Mouse (Mus musculus): ENCODE results near the gene Ascc1.

The Ascc1 gene

DNA sequence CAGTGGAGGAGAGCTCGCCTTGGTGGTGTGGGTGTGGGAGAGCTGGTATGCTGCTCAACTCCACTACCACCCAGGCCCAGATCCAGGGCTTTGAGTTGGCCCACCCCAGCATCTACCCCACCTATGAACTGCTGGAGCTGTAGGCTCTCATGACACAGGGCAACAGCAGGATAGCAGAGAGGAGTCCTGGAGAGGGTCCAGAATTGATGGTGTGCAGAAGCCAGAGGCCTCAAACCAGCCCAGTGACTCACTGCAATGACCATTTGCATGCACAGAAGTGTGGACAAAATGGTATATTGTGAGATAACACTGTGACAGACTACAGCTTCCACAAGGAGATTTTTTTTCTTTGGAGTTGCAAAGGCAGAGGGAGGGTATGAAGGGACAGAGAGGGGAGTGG lies 21.1 kb downstream of the Ascc1 start:
- no peak for DNase-seq (ENCODE audit: low spot score)

DNA sequence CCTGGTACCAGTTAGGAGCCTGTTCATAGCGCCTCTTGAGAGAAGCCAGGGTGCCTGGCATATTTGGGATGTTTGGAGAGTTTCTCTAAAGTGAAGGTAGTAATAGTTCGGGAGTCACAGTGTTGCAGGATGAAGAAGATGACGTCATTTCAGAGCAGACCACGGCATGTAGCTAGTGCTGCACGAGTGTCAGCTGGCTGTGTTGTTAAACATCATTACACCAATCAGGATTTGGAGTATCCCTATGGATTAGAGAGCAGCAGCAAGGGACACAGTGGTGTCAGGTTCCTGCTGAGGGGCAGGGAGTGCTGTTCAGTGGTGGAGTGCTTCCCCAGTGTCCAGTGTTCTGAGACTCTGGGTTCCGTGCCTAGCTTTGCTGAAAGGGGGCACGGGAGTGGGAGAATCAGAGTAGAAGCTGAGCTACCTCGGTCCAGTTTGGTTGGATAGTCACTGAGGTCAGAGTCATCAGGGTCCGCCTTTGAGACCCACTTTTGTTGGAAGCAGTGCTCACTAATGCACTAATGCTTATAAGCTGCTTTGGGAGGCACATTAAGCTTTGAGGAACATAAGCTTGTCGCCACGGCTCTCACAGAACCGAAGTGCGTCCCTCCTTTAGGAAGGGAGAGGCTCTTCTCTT lies 24.3 kb downstream of the Ascc1 start:
- DNase-seq (ENCODE audit: low spot score) = no peak

DNA sequence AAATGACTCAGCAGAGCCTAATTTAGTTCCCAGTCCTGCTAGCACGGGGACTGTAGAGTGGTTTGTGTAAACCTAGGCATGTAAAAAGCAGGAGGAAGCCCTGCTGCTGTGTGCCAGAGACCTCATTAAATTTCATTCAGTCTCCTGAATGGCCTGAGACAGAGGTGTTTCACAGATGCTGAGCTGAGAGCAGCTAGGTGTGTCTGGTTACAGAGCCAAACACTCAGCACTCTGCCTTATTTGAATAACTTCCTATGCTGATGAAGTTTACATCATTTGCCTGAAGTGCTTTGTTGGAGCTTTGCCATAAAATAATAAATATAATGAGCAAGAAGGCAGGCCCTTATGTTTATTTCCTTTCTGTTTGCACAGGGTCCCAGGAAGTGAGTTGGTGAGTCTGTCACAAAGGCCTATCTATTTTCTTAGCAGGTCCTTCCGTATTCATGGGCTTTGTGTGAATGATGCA lies 25.0 kb downstream of the Ascc1 start:
- DNase-seq (ENCODE audit: low spot score) = no peak

DNA sequence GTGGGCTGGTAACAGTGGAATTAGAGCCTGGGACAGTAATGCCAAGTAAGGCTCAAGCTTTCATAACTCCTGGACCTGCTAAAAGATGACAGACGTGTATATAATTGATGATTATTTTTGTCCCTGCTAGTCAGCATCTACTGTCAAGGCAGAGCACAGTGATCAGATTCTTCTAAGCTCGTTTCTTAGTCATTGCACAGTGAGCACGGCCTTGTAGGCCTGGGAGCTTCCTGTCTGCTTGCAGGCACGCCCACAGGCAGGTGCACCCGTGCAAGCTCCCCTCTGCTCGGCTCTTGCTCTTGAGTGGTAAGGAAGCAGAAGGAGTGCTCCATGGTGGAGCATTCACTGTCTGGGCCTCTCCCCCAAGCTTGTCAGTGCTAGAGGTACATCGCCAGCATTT lies 25.6 kb downstream of the Ascc1 start:
- no peak for DNase-seq (ENCODE audit: low spot score)

DNA sequence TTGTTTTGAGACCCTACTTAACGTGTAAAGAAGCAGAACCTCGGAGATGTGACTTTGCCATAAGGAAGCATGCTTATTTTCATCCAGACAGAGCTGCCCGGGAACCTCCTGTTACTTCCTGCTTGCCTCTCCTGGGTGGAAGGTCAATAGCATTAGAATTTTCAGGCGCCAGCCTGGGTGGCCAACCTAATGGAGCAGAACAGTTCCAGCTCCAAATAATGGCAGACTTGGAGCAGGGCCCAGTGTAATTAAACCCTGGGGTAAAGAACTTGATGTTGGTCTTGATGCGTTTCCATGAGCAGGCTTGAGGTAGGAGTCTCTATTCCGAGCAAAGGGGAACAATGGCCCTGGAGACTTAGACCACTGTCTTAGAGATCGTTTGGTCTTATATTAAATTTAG lies 26.4 kb downstream of the Ascc1 start:
- no peak for DNase-seq (ENCODE audit: low spot score)

DNA sequence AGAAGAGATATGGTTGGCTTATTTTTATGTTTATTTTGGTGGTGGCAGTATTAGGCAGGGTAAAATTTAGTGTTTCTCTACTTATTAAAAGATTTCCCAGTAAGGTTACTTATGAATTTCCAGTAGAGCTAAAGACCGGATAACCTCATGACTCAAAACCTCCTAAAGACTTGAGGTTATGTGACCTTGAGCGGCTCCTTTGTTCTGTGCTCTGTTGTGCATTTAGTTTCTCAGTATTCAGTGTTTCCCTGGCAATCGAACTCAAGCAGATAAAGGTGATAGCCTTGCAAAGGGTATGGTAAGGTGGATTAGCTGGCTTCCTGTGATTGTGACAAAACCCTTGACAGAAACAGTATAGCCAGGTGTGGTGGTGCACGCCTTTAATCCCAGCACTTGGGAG lies 26.8 kb downstream of the Ascc1 start:
- no peak for DNase-seq (ENCODE audit: low spot score)

DNA sequence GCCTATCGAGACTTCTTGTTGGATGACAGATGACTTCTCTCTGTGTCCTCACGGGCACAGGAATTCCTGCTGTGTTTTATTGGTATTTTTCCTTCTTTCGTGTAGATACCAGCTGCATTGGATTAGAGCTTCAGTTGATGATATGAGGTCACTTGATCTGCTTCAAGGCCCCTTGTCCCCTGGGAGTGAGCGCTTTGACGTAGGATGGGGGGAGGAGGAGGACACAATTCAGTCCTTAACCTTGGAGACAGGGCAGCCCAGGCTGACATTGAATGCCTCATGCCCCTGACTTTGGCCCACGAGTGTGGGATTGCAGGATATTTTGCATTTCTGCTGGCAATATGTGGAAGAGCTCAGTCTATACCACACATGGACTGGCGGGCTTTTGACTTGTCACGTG lies 29.0 kb downstream of the Ascc1 start:
- no peak for DNase-seq (ENCODE audit: low spot score)

DNA sequence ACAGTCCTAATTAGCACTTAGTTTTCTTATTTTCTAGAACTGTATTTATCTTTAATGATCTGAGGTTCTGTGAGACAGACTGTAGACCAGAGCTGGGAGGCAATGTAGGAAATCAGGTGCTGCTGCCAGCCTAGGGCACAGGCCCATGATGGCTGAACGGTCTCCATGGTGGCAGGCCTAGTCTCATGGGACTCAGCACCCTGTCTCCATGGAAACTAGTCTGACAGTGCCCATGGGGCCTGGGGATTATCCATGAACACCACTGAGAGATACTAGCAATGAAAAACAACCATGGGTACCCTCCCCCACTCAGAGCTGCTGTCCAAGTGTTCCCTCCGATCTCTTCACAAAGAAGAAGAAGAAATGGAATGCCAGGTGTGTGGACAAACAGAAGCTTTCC lies 29.4 kb downstream of the Ascc1 start:
- DNase-seq (ENCODE audit: low spot score) = no peak

DNA sequence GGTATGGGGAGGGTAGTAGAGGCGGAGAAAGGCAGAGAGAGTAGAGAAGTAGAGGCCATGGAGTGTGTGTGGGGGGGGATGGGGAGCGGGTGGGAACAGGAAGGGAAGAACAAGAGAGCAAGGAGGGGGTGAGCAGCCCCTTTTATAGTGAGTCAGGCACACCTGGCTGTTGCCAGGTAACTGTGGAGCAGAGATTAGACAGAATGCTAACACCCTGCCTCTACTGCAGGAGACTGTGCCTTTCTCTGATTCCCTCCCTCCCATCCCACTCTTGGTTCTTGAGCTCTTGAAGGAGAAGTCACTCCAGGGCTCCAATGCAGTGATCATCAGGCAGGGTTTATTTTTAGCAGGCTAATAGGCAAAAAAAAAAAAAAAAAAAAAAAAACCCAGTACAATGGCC lies 30.0 kb downstream of the Ascc1 start:
- no peak for DNase-seq (ENCODE audit: low spot score)

DNA sequence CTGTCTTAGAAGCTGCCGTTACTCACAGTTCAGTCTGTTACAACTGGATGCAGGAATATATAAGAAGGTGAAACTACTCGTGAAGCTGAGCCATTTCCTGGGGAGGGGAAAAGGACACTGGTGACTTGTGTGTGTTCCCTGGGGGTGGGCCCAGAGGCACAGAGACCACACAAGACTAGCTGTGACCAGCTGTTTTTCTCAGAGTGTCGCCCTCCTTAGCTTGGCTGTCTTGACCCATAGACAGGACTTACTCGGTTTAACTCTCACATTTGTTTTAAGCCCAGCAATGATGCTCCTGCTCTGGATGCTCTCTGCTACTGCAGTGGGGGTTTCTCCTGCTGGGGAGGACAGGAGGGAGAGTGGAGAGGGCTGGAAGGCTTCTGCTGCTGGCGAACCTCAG lies 30.5 kb downstream of the Ascc1 start:
- no peak for DNase-seq (ENCODE audit: low spot score)

DNA sequence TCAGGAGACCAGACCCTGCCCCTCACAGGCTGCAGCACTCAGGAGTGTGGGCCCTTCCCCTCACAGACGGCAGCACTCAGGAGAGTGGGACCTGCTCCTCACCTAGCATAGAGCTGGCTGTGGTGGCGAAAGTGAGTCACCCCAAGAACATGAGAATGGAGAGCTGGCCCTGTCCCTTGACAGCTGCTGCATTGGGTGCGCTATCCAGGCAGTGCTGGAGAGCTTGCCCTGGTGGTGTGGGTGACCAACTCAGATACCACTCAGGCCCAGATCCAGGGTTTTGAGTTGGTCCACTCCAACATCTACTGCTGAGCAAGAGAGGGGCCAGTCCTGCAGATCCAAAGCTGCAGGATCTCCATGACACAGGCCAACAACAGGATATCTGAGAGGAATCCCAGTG lies 32.0 kb downstream of the Ascc1 start:
- no peak for DNase-seq (ENCODE audit: low spot score)

DNA sequence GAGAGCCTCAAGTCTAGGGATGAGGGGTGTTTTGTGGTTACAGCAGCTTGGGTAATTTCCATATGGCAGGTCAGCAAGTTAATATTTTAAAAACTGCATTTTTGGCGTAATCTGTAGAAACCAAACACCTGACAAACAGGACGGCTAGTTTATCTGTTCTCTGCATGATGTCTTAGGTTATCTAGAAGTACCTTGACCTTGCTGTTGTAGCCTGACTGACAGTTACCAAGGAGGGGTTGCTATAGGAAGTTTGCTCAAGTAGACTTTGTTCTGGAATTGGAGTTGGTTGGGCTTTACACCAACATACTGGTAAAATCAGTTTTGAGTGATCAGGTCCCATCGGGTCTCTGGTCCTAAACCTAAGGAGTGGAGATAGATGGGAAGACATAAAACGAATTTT lies 33.1 kb downstream of the Ascc1 start:
- DNase-seq (ENCODE audit: low spot score) = no peak

DNA sequence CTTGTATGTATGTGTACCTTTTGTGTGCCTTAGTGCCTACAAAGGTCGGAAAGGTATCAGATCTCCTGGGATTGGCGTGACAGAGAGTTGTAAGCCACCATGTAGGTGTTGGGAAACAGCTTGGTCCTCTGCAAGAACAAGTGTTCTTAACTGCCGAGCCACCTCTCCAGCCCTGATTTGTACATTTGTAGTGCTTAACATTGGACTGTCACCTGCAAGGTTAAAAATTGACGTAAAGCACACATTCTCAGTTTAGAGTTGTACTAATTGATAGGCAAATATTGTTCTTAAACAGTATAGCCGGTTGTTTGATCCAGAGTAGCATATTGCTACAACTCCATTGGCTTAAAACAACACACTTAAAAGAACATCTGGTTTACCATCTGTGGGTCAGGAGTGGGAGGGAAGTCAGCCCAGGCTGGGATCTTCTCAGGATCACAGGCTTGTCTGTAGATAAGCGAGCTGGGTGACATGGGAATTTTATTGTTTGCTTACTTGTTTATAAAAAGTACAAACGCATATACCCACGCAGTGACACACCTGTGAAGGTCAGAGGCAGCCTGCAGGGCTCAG lies 39.8 kb downstream of the Ascc1 start:
- no peak for DNase-seq (ENCODE audit: low spot score)

DNA sequence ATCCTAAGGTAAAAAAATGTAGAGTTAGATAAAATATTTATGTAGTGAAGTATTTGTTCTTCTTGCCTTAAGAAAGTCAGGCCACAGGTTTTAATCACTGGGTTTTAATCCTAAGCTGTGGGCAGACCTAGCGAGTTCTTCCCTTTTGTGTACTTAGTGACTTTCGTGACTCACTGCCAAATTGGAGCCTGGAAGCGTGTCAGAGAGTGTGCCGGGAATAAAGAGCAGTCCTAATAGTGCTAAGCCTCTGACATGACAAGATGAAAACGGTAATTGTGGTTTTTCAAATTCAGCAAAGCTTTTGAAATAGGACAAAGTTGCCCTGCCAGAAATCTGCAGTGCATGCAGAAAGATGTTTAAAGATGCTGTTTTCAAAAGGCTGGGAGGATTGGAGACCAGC lies 44.1 kb downstream of the Ascc1 start:
- DNase-seq (ENCODE audit: low spot score) = no peak

DNA sequence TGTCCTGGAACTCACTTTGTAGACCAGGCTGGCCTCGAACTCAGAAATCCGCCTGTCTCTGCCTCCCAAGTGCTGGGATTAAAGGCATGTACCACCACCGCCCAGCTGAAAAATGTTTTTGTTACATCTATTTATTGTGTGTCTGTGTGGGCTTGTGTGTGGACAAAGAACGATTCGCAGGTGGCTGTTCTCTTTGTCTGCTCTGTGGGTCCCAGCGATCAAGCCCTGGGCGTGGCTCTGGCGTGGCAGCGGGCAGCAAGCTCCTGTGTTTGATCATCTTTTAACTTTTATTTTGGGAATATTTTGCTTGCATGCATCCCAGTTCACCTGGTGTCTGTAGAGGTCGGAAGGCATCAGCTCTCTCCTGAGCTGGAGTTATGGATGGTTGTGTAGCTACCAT lies 48.0 kb downstream of the Ascc1 start:
- no peak for DNase-seq (ENCODE audit: low spot score)

DNA sequence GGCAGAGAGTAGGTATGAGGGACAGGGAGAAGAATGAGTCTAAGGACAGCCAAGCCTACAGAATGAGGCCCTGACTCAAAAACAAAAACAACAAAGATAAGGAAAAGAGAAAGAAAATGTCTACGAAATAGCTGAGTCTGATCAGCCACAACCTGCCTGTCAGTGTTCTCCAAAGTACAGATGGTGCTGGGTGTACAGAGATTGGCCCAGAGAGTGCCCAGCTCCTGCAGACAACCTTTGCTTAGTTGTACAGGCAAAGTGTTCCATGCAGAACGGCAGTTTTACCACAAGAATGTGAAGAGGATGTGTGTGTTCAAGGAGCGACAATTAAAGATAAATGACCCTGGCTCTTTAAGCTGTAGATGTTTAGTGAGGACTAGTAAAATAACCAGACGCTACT lies 50.5 kb downstream of the Ascc1 start:
- no peak for DNase-seq (ENCODE audit: low spot score)

DNA sequence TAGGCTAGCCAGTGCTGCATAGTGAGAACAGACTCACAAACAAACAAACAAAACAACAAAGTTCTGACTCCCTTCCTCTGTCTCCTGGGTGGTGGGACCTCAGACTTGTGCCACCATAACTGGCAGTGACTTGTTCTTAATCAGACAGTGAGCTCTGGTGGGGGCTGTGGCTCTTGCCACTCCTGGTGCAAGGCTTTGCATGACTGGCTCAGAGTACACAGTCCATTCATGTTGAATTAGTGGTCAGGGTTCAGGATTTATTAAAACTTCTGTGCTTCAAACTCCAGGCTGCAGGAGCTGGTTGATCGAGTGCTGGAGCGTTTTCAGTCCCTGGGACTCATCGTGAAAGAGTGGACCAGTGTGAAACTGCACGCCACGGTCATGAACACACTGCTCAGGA lies 59.6 kb downstream of the Ascc1 start:
- DNase-seq (ENCODE audit: low spot score) = no peak

DNA sequence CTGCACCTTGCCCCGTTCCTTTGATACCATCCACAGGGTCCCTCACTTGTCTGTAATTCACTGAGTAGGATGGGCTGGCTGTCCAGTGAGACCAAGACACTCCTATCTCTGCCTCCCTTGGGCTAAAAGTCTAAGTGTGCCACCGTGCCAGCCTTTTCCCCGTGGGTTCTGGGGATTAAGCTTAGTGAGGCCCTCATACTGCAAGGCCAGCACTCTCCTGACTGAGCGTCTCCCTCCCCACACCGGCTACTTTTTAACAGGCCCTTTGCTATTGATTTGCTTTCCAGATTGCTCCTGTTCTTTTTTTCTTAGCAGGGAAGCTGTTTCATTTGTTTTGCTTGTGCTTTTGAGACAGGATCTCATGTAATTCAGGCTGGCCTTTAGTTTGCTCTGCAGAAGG lies 60.3 kb downstream of the Ascc1 start:
- DNase-seq (ENCODE audit: low spot score) = no peak

DNA sequence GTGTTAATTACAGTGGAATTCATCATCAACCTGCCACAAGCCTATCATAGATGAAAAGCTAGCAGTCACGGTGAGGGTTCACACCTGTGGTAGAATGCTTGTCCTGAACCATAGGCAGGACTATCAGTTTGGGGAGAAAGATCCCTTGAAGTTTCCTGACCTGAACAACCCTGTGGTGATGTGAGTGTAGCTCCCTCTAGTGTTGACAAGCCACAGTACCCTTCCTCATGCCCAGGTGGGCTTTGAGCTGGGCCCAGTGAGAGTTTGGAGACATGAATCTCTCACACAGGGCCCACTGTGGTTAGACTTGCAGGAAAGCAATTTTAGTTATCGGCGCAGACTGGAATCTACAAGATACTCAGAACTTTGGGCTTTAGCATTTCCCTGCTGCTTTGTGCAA lies 63.9 kb downstream of the Ascc1 start:
- no peak for DNase-seq (ENCODE audit: low spot score)

DNA sequence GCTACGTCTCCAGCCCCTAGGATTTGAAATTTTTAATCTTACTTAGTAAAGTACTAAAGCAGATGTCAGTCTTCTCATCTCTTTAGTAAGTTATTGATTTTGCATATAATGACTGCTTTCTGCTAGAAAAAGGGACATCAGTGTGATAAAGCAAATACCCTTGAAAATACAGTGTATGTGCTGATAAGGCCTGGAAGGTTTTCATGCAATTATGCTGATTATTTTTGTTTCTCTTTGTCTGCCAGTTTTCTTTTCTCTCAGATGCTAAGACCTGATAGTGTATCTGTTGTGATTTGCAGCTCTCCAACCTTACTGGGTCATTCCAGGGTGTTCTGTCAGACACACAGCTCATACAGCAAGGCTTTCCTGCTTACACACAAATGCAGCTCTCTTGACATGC lies 72.6 kb downstream of the Ascc1 start:
- DNase-seq (ENCODE audit: low spot score) = no peak

DNA sequence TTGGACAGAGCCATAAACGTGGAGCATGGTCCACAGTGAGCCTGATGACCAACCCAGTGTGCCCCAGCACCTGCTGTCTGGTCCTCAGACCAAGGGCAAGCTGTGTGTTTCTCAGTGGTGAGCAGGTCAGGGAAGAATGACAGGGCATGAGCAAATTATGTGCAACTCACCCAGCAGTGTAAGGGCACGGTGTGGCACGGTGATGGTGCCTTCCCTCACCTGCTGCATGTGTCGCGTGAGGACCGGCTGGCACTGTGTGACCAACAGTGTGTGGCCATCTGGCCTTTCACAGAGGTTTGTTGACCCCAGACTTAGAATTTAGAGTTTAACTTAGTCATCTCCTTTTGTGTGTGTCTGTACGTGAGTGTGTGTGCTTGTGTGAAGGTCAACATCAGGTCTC lies 74.6 kb downstream of the Ascc1 start:
- no peak for DNase-seq (ENCODE audit: low spot score)

DNA sequence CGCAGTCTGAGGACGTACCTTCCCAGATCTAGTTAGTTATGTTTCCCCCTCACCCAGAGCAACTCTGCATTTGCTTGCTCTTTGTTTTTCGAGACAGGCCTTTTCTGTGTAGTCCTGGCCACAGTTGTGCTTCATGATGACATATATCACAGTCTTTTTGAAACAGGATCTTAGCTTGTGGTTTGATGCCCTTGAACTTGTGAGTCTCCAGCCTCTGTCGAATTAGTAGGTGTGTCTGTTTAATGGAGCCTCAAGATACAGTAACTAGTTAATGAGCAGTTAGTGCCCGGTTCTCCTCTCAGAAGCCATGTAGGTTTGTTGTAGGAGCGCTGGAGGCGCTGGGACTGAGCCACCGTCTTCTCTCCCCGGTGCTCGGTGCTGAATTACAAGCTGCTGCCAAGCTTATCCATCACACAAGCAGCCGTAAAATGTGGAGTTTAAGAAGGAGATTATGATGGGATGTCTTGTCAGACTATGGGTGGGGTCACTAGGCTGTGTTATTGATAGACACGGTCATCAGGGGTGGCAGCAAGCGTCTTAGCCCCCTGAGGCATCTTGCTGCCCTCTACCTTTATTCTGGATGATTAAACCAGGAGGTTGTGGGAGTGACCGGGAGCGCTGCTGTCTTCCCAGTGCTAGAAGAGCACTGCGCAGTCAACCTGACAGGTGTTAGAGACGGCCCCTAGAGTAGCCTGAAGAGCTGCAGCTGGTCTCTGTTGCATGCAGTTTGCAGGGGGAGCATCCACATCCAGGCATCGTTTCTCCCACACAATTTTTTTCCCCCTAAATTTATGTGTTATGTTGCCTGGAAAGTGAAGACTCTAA lies 75.3 kb downstream of the Ascc1 start:
- DNase-seq (ENCODE audit: low spot score) = no peak

DNA sequence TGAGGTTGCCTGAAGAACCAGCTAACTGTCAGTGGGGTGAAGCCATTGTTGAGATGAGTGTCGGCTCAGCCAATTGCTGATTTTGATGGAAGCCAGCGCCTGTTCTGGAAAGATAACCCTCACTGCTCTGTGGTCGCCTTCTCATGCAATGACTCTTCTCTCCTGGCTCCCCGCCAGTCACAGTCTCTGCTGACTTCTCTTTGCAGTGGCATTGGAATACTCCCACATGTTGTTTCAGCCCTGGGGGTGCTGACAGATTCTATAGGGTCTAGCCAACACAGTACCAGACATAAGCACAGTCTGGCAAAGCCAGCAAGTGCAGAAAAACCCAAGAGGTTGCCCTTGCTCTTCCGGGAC lies 75.9 kb downstream of the Ascc1 start:
- DNase-seq (ENCODE audit: low spot score) = no peak

DNA sequence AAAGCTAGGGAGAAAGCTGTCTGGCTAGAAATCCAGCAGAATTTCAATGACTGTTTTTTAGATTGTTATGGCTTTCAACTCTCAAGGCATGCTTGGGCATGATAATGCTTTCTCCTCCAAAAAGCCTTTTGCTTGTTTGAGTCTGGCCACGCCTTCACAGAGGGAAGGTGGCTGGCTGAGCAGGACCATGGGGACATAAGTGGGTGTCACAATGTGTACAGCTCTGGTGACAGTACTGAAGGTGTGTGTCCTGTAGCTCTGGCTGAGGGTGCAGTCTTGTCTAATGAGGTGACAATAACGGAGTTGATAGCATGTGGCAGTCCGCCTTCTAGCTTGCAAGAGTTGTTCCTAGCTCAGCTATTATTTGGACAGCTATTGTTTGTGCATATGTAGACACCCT lies 77.6 kb downstream of the Ascc1 start:
- DNase-seq (ENCODE audit: low spot score) = no peak

Data from urinary bladder, postnatal 10 days (tissue).